Mouse (Mus musculus) embryonic fibroblast, embryonic 13.5 days (primary cell): ENCODE data around the gene Clec4g.

Source experiments
- CTCF ChIP-seq: IDR thresholded peaks from 2 replicates; pipeline ENCODE4 v1.5.1; 2011; ENCODE audit warnings: mild to moderate bottlenecking, control low read depth, low read length, moderate library complexity, borderline replicate concordance; ENCODE audit not compliant: insufficient read depth
- POLR2A ChIP-seq: IDR thresholded peaks from 2 replicates; pipeline ENCODE4 v1.6.1; 2011; ENCODE audit warnings: low read depth, mild to moderate bottlenecking, control low read depth, low read length, moderate library complexity

GRCm38 (mm10) chr8:3694121-3694520 lies 26.3 kb downstream of the Clec4g start, which contains the start of gene Fcer2a:
- TF ChIP-seq CTCF: no peak
- no peak for TF ChIP-seq POLR2A
